Mouse (Mus musculus): ENCODE measurements around the gene Zdhhc22. TPM values are rescaled to one million over a fixed set of nuclear protein-coding genes. Genes with fewer than 3 reads are reported as not detected.

Gene Zdhhc22
- polyA plus RNA-seq, 1 experiment, result 0.86 TPM

- WGBS, result 46% methylated on average over 16 of the region's 16 CpGs
- no peak for DNase-seq
- TF ChIP-seq POLR2A (IDR thresholded peaks at IDR 0.05; ENCODE audit: control insufficient read depth, extremely low read depth, insufficient read depth, low read length, poor library complexity), result no peak
- no peak for TF ChIP-seq CTCF (IDR thresholded peaks at IDR 0.05; ENCODE audit: borderline replicate concordance, control insufficient read depth, extremely low read depth, insufficient read depth, low read length, poor library complexity)
- Histone ChIP-seq H3K27me3 (ENCODE audit: control insufficient read depth, insufficient read depth, low read length) (peaks cover 8% of the 10 kb centered on the region; the same call in 1 of the 2 replicates), H3K4me1 (replicated peaks; ENCODE audit: control insufficient read depth, insufficient read depth, low read length) (no peaks in the 10 kb centered on the region), H3K4me3 (ENCODE audit: control insufficient read depth, insufficient read depth, low read length) (no peak overlapping the region), H3K36me3 (ENCODE audit: control insufficient read depth, insufficient read depth, low read length) (no peaks in the 10 kb centered on the region), H3K27ac (ENCODE audit: control insufficient read depth, insufficient read depth, low read length) (no peak overlapping the region)
These were observed 2.0 kb downstream of the Zdhhc22 start for GRCm38 (mm10) chr12:86988227-86988626.

DNA sequence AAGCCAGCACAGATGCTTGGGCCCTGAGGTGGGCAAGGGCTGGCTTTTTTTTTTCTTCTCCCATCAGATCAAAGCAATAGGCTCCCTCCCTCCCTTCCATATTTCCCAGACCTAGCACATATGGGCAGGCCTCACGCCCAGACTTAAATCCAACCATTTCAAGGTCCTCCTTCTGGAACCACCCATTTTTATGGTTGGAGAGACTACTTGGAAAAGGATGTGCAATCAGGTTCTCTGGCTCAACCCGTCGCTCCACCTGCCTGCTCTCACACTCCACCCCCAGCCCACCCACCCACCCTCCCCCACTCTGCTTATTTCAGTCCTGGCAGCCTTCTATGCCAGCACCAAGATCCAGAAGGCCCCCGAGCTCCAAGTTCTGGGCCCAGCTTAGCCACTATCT, 3.7 kb downstream of the Zdhhc22 start:
- TF ChIP-seq POLR2A (IDR thresholded peaks at IDR 0.05; ENCODE audit: control insufficient read depth, extremely low read depth, insufficient read depth, low read length, poor library complexity) (no peak), CTCF (IDR thresholded peaks at IDR 0.05; ENCODE audit: borderline replicate concordance, control insufficient read depth, extremely low read depth, insufficient read depth, low read length, poor library complexity) (no peak)
- no peak overlapping the region for H3K27ac ChIP-seq (ENCODE audit: control insufficient read depth, insufficient read depth, low read length)
- DNase-seq, result no peak
- H3K36me3 ChIP-seq (ENCODE audit: control insufficient read depth, insufficient read depth, low read length), result no peaks in the 10 kb centered on the region
- no peak overlapping the region for H3K4me3 ChIP-seq (ENCODE audit: control insufficient read depth, insufficient read depth, low read length)
- H3K27me3 ChIP-seq (ENCODE audit: control insufficient read depth, insufficient read depth, low read length), result peaks cover 8% of the 10 kb centered on the region; the same call in 1 of the 2 replicates
- WGBS, result 83% methylated on average over 4 of the region's 4 CpGs
- no peaks in the 10 kb centered on the region for H3K4me1 ChIP-seq (replicated peaks; ENCODE audit: control insufficient read depth, insufficient read depth, low read length)

DNA sequence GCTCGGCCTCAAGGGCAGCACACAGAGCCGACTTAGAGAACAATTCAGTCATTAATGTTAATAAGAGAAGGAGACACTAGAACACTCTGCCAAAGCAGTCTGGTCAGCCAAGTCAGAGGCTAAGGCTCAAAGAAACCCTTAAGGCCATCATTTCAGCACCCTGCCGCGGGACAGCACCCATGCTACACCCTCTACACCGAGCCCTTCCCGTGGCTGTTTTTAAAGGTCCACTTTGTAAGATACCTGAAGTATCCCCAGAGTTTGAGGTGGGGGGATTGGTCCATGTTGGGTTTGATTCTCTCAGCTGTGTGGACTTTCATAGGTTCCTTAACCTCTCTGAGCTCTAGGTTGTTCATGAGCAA, 6.1 kb downstream of the Zdhhc22 start:
- WGBS, result 19% methylated on average over 6 of the region's 6 CpGs

GRCm38 (mm10) chr12:86983470-86984193, 6.6 kb downstream of the Zdhhc22 start:
- Histone ChIP-seq H3K36me3 (ENCODE audit: control insufficient read depth, insufficient read depth, low read length) (no peaks in the 10 kb centered on the region), H3K27me3 (ENCODE audit: control insufficient read depth, insufficient read depth, low read length) (peaks cover 2% of the 10 kb centered on the region; the same call in 1 of the 2 replicates), H3K27ac (ENCODE audit: control insufficient read depth, insufficient read depth, low read length) (no peak overlapping the region), H3K4me1 (replicated peaks; ENCODE audit: control insufficient read depth, insufficient read depth, low read length) (no peaks in the 10 kb centered on the region), H3K4me3 (ENCODE audit: control insufficient read depth, insufficient read depth, low read length) (no peak overlapping the region)
- no peak for TF ChIP-seq CTCF (IDR thresholded peaks at IDR 0.05; ENCODE audit: borderline replicate concordance, control insufficient read depth, extremely low read depth, insufficient read depth, low read length, poor library complexity)
- TF ChIP-seq POLR2A (IDR thresholded peaks at IDR 0.05; ENCODE audit: control insufficient read depth, extremely low read depth, insufficient read depth, low read length, poor library complexity), result no peak
- WGBS, result 9% methylated on average over 28 of the region's 28 CpGs
- DNase-seq, result peak; percentile 32

More for the DNA sequence above, 6.1 kb downstream of the Zdhhc22 start:
- TF ChIP-seq POLR2A (IDR thresholded peaks at IDR 0.05; ENCODE audit: control insufficient read depth, extremely low read depth, insufficient read depth, low read length, poor library complexity) (no peak), CTCF (IDR thresholded peaks at IDR 0.05; ENCODE audit: borderline replicate concordance, control insufficient read depth, extremely low read depth, insufficient read depth, low read length, poor library complexity) (no peak)
- H3K27me3 ChIP-seq (ENCODE audit: control insufficient read depth, insufficient read depth, low read length), result peaks cover 5% of the 10 kb centered on the region; the same call in 1 of the 2 replicates
- H3K4me3 ChIP-seq (ENCODE audit: control insufficient read depth, insufficient read depth, low read length), result no peak overlapping the region
- no peaks in the 10 kb centered on the region for H3K36me3 ChIP-seq (ENCODE audit: control insufficient read depth, insufficient read depth, low read length)
- H3K27ac ChIP-seq (ENCODE audit: control insufficient read depth, insufficient read depth, low read length), result no peak overlapping the region
- DNase-seq, result no peak
- H3K4me1 ChIP-seq (replicated peaks; ENCODE audit: control insufficient read depth, insufficient read depth, low read length), result no peaks in the 10 kb centered on the region

DNA sequence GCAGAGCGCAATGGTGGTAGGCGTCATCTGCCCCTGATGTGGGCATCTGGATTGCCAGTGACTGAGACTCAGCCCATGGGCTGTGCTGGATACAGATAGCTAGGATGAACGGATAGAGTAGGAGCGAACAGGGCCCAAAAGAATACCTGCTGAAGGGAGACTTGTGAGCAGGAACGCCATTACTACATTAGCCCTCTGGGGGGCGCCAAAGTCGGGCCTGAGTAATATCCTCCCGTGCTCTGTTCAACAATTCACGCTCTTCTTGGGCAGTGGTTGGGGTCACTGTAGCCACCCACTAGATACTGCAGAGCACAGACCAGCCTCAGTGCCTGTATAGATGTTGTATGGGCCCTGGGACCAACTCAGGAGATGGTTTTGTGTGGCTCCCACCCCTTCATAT, 9.1 kb downstream of the Zdhhc22 start:
- no peak for TF ChIP-seq CTCF (IDR thresholded peaks at IDR 0.05; ENCODE audit: borderline replicate concordance, control insufficient read depth, extremely low read depth, insufficient read depth, low read length, poor library complexity)
- no peak for TF ChIP-seq POLR2A (IDR thresholded peaks at IDR 0.05; ENCODE audit: control insufficient read depth, extremely low read depth, insufficient read depth, low read length, poor library complexity)
- Histone ChIP-seq H3K27ac (ENCODE audit: control insufficient read depth, insufficient read depth, low read length) (no peak overlapping the region), H3K27me3 (ENCODE audit: control insufficient read depth, insufficient read depth, low read length) (no peaks in the 10 kb centered on the region), H3K4me3 (ENCODE audit: control insufficient read depth, insufficient read depth, low read length) (no peak overlapping the region), H3K36me3 (ENCODE audit: control insufficient read depth, insufficient read depth, low read length) (no peaks in the 10 kb centered on the region), H3K4me1 (replicated peaks; ENCODE audit: control insufficient read depth, insufficient read depth, low read length) (no peaks in the 10 kb centered on the region)
- 35% methylated on average over 9 of the region's 9 CpGs for WGBS
- no peak for DNase-seq

DNA sequence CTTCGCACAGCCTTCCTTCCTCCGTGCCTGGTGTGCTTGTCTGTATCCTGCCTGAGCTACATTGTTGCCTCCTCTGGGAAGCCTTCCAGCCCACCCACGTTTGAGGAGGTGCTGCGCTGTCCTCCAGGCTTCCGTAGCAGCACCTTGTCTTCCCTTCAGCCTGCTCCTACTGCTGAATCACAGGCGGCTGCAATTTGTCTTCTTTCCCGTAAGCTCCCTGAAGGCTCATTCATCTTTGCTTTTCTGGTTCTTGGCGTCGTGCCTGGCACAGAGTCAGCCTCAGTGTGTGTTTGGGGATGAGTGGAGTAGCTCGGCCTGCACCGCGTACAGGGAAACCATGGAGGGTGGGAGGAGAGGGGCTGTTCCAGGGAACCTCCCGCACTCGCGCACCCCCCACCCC, 12.4 kb downstream of the Zdhhc22 start:
- DNase-seq, result no peak
- Histone ChIP-seq H3K36me3 (ENCODE audit: control insufficient read depth, insufficient read depth, low read length) (no peaks in the 10 kb centered on the region), H3K4me3 (ENCODE audit: control insufficient read depth, insufficient read depth, low read length) (no peak overlapping the region), H3K27ac (ENCODE audit: control insufficient read depth, insufficient read depth, low read length) (no peak overlapping the region), H3K27me3 (ENCODE audit: control insufficient read depth, insufficient read depth, low read length) (no peaks in the 10 kb centered on the region), H3K4me1 (replicated peaks; ENCODE audit: control insufficient read depth, insufficient read depth, low read length) (peaks cover 3% of the 10 kb centered on the region)
- no peak for TF ChIP-seq CTCF (IDR thresholded peaks at IDR 0.05; ENCODE audit: borderline replicate concordance, control insufficient read depth, extremely low read depth, insufficient read depth, low read length, poor library complexity)
- no peak for TF ChIP-seq POLR2A (IDR thresholded peaks at IDR 0.05; ENCODE audit: control insufficient read depth, extremely low read depth, insufficient read depth, low read length, poor library complexity)
- WGBS, result 34% methylated on average over 15 of the region's 15 CpGs
